Mouse (Mus musculus): ENCODE results near the gene Ahctf1. TPM values are rescaled to one million over a fixed set of nuclear protein-coding genes. Genes with fewer than 3 reads are reported as not detected.

Ahctf1 gene
- polyA plus RNA-seq, 1 experiment, result 131 TPM

GRCm38 (mm10) chr1:179709390-179709789, 94.1 kb downstream of the Ahctf1 start:
- TF ChIP-seq CTCF (IDR thresholded peaks at IDR 0.05; ENCODE audit: low read depth, low read length) (no peak), EP300 (IDR thresholded peaks at IDR 0.05; ENCODE audit: insufficient read depth, low read depth, low read length) (no peak), POLR2A (IDR thresholded peaks at IDR 0.05; ENCODE audit: insufficient read depth, low read length) (no peak)
- Histone ChIP-seq H3K9ac (ENCODE audit: low read depth, poor library complexity, severe bottlenecking) (no peak overlapping the region), H3K27ac (ENCODE audit: insufficient read depth, low read length) (no peak overlapping the region), H3K4me3 (ENCODE audit: low read depth, low read length) (no peak overlapping the region), H3K36me3 (ENCODE audit: control insufficient read depth, insufficient read depth, low read length, poor library complexity, severe bottlenecking) (no peaks in the 10 kb centered on the region), H3K9me3 (replicated peaks; ENCODE audit: control insufficient read depth, insufficient read depth, low read length, poor library complexity, severe bottlenecking) (no peaks in the 10 kb centered on the region), H3K4me1 (ENCODE audit: control insufficient read depth, insufficient read depth, low read length) (no peaks in the 10 kb centered on the region), H3K27me3 (ENCODE audit: control insufficient read depth, insufficient read depth, low read length, poor library complexity, severe bottlenecking) (no peaks in the 10 kb centered on the region)

GRCm38 (mm10) chr1:179705154-179705553, 98.3 kb downstream of the Ahctf1 start:
- no peaks in the 10 kb centered on the region; the same call in 1 of the 2 replicates for H3K9me3 ChIP-seq (replicated peaks; ENCODE audit: control insufficient read depth, insufficient read depth, low read length, poor library complexity, severe bottlenecking)
- H3K4me3 ChIP-seq (ENCODE audit: low read depth, low read length), result no peak overlapping the region
- no peak for TF ChIP-seq CTCF (IDR thresholded peaks at IDR 0.05; ENCODE audit: low read depth, low read length)
- TF ChIP-seq POLR2A (IDR thresholded peaks at IDR 0.05; ENCODE audit: insufficient read depth, low read length), result no peak
- TF ChIP-seq EP300 (IDR thresholded peaks at IDR 0.05; ENCODE audit: insufficient read depth, low read depth, low read length), result no peak
- H3K4me1 ChIP-seq (ENCODE audit: control insufficient read depth, insufficient read depth, low read length), result no peaks in the 10 kb centered on the region
- H3K27me3 ChIP-seq (ENCODE audit: control insufficient read depth, insufficient read depth, low read length, poor library complexity, severe bottlenecking), result no peaks in the 10 kb centered on the region
- H3K9ac ChIP-seq (ENCODE audit: low read depth, poor library complexity, severe bottlenecking), result no peak overlapping the region
- H3K27ac ChIP-seq (ENCODE audit: insufficient read depth, low read length), result no peak overlapping the region
- no peaks in the 10 kb centered on the region for H3K36me3 ChIP-seq (ENCODE audit: control insufficient read depth, insufficient read depth, low read length, poor library complexity, severe bottlenecking)

- TF ChIP-seq EP300 (IDR thresholded peaks at IDR 0.05; ENCODE audit: insufficient read depth, low read depth, low read length) (no peak), CTCF (IDR thresholded peaks at IDR 0.05; ENCODE audit: low read depth, low read length) (no peak)
- Histone ChIP-seq H3K27ac (ENCODE audit: insufficient read depth, low read length) (no peak overlapping the region), H3K36me3 (ENCODE audit: control insufficient read depth, insufficient read depth, low read length, poor library complexity, severe bottlenecking) (no peaks in the 10 kb centered on the region), H3K27me3 (ENCODE audit: control insufficient read depth, insufficient read depth, low read length, poor library complexity, severe bottlenecking) (no peaks in the 10 kb centered on the region), H3K9ac (ENCODE audit: low read depth, poor library complexity, severe bottlenecking) (no peak overlapping the region), H3K4me1 (ENCODE audit: control insufficient read depth, insufficient read depth, low read length) (no peaks in the 10 kb centered on the region), H3K4me3 (ENCODE audit: low read depth, low read length) (no peak overlapping the region), H3K9me3 (replicated peaks; ENCODE audit: control insufficient read depth, insufficient read depth, low read length, poor library complexity, severe bottlenecking) (no peaks in the 10 kb centered on the region; the same call in 1 of the 2 replicates)
Observed at GRCm38 (mm10) chr1:179704150-179704549, 99.3 kb downstream of the Ahctf1 start.

Other genes starting within 250 kb of the Ahctf1 start
- gene Sccpdh, start 135.5 kb downstream of the Ahctf1 start, polyA plus RNA-seq (2011; ENCODE audit: insufficient read depth, insufficient read length, low read depth, missing spikeins), result 44.2 and 48.5 TPM in 2 replicates
- 0.79 TPM in 1 of 2 replicates, not detected in the other for gene Kif28, start 58.4 kb downstream of the Ahctf1 start, polyA plus RNA-seq (2011; ENCODE audit: insufficient read depth, insufficient read length, low read depth, missing spikeins)
- gene Gm10518, start 304 bp downstream of the Ahctf1 start, polyA plus RNA-seq (2011; ENCODE audit: insufficient read depth, insufficient read length, low read depth, missing spikeins), result not detected in 2 replicates
- gene Cdc42bpa, start 156.8 kb upstream of the Ahctf1 start, polyA plus RNA-seq (2011; ENCODE audit: insufficient read depth, insufficient read length, low read depth, missing spikeins), result 39.3 and 43.1 TPM in 2 replicates

All from ES-Bruce4 (cell line).